Mouse (Mus musculus): ENCODE measurements around the gene Pole2.

Pole2 gene

DNA sequence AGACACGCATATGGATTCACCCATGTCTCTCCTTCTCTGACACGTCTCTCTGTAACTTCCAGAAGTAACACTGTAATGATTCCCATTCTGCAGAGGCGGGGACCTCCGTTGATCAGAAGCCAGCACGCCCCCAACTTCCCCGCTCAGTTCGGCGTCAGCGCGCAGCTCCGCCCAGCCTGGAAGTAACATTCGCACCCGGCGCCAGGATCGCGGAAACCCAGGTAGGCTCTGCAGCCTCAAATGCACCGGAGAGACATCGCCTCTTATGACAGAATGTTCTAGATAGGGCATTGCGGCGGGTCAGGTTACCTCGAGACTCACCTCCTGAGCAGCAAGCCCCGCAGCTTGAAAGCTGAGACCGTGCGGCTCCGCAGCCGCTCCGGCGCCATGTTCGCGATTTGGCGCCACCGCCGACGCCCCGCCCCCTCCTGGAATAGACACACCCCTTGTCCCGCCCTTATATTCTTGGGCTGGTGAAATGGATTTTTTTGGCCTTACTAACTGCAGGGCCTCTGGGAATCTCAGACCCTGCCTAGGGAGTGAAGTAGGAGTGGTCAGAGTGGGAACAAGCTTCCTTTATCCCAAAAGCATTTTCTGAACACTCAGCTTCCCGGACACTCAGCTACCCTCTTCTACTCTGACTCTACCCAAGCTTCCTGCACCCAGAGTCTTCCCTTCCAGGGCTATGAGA is at the start of gene Pole2:
TSS of gene Pole2 (minus strand) at position 420 of the 691 bp plus-strand sequence.
- DNase-seq (ENCODE audit: extremely low spot score), result peak; percentile 91

GRCm38 (mm10) chr12:69268956-69269355 is 41.0 kb upstream of the Pole2 start:
- no peak for DNase-seq (ENCODE audit: extremely low spot score)

GRCm38 (mm10) chr12:69267956-69268632 is 40.1 kb upstream of the Pole2 start:
- no peak for DNase-seq (ENCODE audit: extremely low spot score)

- DNase-seq (ENCODE audit: extremely low spot score), result no peak
Measured at GRCm38 (mm10) chr12:69265031-69265430, 37.0 kb upstream of the Pole2 start.

DNA sequence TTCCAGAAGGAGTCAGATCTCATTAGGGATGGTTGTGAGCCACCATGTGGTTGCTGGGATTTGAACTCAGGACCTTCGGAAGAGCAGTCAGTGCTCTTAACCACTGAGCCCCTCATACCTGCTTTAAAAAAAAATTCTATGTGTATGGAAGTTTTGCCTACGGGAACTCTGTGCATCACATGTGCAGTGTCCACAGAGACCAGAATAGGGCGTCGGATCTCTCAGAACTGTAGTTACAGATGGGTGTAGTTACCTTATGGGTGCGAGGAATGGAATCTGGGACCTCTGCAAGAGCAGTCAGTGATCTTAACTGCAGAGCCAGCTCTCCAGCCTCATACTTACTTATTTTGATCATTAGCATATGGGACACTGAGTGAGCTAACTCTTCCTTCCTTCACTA is 34.3 kb upstream of the Pole2 start:
- DNase-seq (ENCODE audit: extremely low spot score), result no peak

GRCm38 (mm10) chr12:69257836-69258235 is 29.8 kb upstream of the Pole2 start:
- DNase-seq (ENCODE audit: extremely low spot score), result no peak

- DNase-seq (ENCODE audit: extremely low spot score), result no peak
Measured at GRCm38 (mm10) chr12:69253806-69254205, 25.8 kb upstream of the Pole2 start.

- DNase-seq (ENCODE audit: extremely low spot score), result no peak
Measured at GRCm38 (mm10) chr12:69250756-69251155, 22.8 kb upstream of the Pole2 start.

- DNase-seq (ENCODE audit: extremely low spot score), result no peak
Measured at GRCm38 (mm10) chr12:69249766-69250165, 21.8 kb upstream of the Pole2 start.

DNA sequence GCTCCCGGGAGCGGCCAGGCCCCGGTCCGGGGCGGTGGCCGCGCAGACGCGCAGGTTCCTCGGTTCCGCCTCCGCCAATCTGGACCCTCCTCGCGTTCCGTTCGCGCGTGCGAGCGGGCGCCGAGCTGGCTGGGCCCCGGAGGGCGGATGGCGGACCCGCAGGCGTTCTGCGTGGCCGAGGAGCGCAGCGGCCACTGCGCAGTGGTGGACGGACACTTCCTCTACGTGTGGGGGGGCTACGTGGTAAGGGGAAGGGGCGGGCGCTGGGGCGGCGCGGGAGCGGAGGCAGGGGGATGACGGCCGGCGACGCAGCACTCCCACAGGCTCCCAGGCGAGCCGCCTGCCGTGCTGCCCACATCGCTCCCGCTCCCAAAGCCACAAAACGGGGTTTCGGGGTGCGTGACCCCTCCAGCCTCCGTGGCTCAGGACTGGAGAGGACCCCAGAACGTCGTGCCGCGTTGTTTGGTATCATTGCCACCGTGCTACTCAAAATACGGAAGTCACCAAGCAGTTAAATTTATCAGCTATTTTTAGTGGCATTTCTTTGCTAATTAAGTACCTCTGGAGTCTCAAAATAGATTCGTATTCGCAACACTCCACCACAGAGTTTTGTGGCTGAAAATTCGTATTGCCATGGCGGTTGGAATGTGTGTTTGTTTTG is 13.9 kb upstream of the Pole2 start:
- DNase-seq (ENCODE audit: extremely low spot score), result peak; percentile 84

DNA sequence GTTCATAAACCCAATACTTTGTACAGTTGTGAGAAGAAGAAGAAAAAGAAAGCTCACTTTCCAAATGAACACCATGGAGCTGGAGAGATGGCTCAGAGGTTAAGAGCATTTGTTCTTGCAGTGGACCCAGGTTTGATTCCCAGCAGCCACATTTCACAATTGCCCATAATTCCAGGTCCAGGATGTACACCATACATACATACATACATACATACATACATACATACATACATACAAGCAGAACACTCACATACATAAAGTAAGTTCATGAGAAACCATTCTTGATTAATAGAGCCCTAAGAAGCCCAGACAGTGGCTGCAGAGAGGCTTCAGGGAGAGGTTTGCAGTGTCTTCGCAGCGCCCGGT is 13.4 kb upstream of the Pole2 start:
- DNase-seq (ENCODE audit: extremely low spot score), result no peak

DNA sequence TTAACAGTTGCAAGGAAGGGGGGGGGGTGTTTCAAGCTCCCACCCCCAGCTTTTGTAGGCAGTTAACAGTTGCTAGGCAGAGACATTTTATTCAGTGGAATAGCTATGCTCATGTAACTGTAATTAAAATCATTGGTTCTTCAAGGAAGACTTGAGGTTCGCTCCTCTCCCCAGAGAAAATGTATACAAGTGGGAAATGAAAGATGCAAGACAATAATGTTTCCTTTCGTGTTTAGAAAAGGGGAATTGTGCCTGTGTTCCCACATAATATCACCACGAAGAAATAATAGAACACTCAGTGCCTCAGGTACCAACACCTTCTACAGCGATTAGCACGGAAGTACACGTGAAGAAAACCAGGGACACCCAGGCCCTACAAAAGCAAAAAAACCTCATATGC is 12.9 kb upstream of the Pole2 start, which contains the start of gene Klhdc1:
TSS of gene Klhdc1 (plus strand) at position 301 of the 400 bp plus-strand sequence.
- no peak for DNase-seq (ENCODE audit: extremely low spot score)

- DNase-seq (ENCODE audit: extremely low spot score), result no peak
Measured at GRCm38 (mm10) chr12:69238284-69238683, 10.3 kb upstream of the Pole2 start.

GRCm38 (mm10) chr12:69235782-69236181 is 7.8 kb upstream of the Pole2 start:
- DNase-seq (ENCODE audit: extremely low spot score), result no peak

DNA sequence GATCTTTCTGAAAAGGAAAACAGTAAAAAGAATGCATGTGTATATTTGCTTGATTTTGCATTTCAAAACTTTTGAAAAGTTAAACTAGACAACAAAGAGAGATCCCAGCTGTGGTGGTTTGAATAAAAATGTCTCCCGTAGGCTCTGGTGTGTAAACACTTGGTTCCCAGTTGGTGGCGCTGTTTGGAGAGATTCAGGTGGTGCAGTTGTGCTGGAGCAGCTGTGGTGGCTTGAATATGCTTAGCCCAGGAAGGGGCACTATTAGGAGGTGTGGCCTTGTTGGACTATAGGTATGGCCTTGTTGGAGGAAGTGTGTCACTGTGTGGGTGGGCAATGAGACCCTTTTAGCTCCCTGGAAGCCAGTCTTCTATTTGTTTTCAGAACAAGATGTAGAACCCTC is 1.3 kb upstream of the Pole2 start:
- no peak for DNase-seq (ENCODE audit: extremely low spot score)

DNA sequence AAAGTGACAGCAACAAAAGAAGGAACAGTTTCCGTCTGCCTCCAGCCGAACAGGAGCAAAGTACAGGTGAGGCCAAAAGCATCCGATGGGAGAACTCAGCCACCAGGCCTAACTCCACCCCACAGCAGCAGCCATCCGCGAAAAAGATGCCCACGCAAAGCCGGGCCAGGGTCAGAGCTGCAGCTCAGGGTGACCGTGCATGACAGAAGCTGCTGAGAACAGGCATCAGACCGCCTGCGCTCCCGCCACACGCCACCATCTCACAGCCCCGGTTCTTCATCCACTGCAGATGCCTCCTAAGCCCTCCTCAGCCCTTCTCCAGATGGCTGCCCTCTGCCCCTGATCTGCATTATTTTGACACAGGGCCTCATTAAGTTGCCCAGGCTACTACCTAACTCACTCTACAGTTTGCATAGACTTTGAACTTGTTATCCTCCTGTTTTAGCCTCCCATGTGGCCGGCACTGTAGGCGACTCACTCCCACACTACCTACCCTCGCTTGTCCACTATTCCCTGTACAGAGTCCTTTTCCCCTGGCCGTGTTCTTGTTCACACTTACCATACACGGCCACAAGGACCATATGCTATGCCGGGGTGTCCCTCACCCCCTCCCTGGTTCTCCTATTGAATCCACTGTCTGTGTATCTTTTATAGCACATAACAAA is 7.2 kb downstream of the Pole2 start:
- DNase-seq (ENCODE audit: extremely low spot score), result no peak

DNA sequence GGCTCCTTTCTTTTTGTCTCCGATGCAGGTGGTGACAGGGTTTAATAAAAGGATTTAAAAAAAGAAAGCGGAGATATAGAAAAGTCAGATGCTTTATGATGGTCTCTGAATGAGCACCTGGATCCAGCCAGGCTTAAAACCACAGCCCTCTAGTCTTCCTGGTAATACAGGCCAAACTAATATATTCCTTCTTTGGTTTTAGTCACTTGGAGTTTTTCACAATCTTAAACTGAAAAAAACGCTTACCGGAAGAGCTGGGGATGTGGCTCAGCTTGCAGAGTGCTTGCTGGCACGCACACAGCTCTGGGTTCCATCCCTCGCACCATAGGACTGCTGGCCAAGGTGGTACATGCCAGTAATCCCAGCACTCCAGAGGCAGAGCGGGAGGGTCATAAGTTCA is 11.4 kb downstream of the Pole2 start:
- no peak for DNase-seq (ENCODE audit: extremely low spot score)

DNA sequence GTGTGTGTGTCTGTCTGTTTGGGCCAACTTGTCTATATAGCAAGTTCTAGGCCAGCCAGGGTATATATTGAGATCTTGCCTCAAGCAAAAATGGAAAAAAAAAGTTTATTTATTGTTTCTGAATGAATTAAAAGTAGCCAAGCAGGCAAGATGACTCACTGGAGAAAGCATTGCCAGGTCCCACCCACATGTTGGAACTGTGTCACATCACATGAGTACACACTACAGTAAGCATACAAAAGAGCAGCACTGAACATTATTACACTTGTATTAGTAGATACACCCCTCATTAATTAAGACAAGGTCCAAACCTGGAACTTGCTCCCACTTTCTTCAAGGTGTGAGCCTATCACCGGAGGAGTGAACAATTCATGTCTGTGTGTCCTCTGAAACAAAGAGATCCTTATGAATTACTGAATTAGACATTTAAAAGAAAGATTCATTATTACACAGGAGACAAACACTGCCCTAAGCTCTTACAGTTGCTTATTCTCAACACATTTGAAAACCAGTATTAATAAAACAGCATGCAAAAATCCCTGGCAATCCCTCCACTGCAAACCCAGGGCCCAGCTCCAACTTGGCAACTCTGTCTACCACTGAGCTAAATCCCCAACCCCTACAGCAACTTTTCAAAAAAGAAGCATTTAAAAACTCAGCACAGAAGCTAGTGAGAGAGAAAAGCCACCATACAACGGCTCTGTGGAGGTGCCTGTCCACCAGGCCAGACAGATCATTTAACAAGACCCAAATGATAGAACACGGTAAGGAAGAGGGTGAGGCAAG is 12.8 kb downstream of the Pole2 start:
- DNase-seq (ENCODE audit: extremely low spot score), result no peak

GRCm38 (mm10) chr12:69214393-69214792 is 13.6 kb downstream of the Pole2 start:
- DNase-seq (ENCODE audit: extremely low spot score), result no peak

GRCm38 (mm10) chr12:69213186-69213777 is 14.7 kb downstream of the Pole2 start:
- no peak for DNase-seq (ENCODE audit: extremely low spot score)

DNA sequence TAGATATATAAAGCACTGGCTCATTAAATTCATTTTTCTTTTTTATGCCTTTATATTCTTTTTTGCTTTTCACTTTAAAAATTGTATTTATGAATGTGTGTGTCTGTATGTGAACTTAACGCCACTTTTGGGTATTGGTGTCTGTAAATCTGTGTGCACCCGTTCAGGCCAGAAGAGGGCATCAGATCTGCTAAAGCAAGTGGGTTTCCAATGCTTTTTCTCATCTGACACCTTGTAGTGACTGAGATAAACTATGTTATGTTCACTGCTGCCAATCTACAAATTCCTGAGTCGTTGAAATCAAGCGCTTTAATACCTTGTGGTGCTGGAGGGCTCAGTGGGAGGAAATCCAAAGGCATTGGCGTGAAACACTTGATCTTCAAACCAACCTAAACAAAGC is 16.9 kb downstream of the Pole2 start:
- no peak for DNase-seq (ENCODE audit: extremely low spot score)

Data from embryo, embryonic 9.5 days (tissue).